Mouse (Mus musculus) liver, adult 2 months (tissue): ENCODE measurements around the gene Fryl. TPM values are rescaled to one million over a fixed set of nuclear protein-coding genes. Genes with fewer than 3 reads are reported as not detected.

Experiments used
- DNase-seq: peaks from one replicate; pipeline ENCODE4 v3.0.0-alpha.2; 2011; ENCODE audit warnings: low read depth, low spot score; ENCODE audit errors: extremely low read depth
- H3K27ac ChIP-seq: fragments of 200-500 bp; replicated peaks from 2 replicates; pipeline ENCODE4 v1.5.1; 2012; ENCODE audit warnings: low read depth, mild to moderate bottlenecking, control low read depth, inconsistent platforms, low read length; ENCODE audit not compliant: insufficient read depth
- H3K27me3 ChIP-seq: fragments of 200-500 bp; 2 replicates; pipeline ENCODE4 v1.6.1; 2012; ENCODE audit warnings: mild to moderate bottlenecking, moderate library complexity, low read length, inconsistent platforms; ENCODE audit not compliant: control insufficient read depth, insufficient read depth
- H3K36me3 ChIP-seq: fragments of 200-500 bp; 2 replicates; pipeline ENCODE4 v1.6.1; 2012; ENCODE audit warnings: low read length, inconsistent platforms; ENCODE audit not compliant: control insufficient read depth, insufficient read depth
- H3K4me1 ChIP-seq: fragments of 200-500 bp; 2 replicates; pipeline ENCODE4 v1.6.1; 2011; ENCODE audit warnings: low read length; ENCODE audit not compliant: control insufficient read depth, insufficient read depth
- H3K4me3 ChIP-seq: fragments of 200-500 bp; 2 replicates; pipeline ENCODE4 v1.5.1; 2011; ENCODE audit warnings: low read depth, mild to moderate bottlenecking, control low read depth, low read length, moderate library complexity; ENCODE audit not compliant: insufficient read depth
- H3K79me2 ChIP-seq: fragments of 200-500 bp; 2 replicates; pipeline ENCODE4 v1.6.1; 2012; ENCODE audit warnings: inconsistent platforms, mild to moderate bottlenecking, low read length, moderate library complexity; ENCODE audit not compliant: control insufficient read depth, insufficient read depth
- H3K9ac ChIP-seq: fragments of 200-500 bp; 2 replicates; pipeline ENCODE4 v1.6.1; 2012; ENCODE audit warnings: low read depth, mild to moderate bottlenecking, control low read depth, inconsistent platforms, low read length
- CTCF ChIP-seq: fragments of 200-500 bp; IDR thresholded peaks from 2 replicates; pipeline ENCODE4 v1.5.1; 2011; ENCODE audit warnings: low read depth, low read length, control low read depth
- POLR2A ChIP-seq: fragments of 200-500 bp; IDR thresholded peaks from 2 replicates; pipeline ENCODE4 v1.6.1; 2011; ENCODE audit warnings: low read length, control low read depth; ENCODE audit not compliant: insufficient read depth; ENCODE audit errors: extremely low read depth
- WGBS: fragments of 180-500 bp; shearing (Covaris S2); methylation state at CpG from one replicate; pipeline ENCODE4 v1.1.7; 2018; 5-methylcytosine and 5-hydroxymethylcytosine counted together
- polyA plus RNA-seq: library from polyadenylated mRNA; depleted of rRNA; stranded (reverse); fragments of >200 nt; gene quantifications from 2 replicates; pipeline ENCODE4 v1.2.3, GENCODE M21; 2012; rRNA removed
- total RNA-seq: library from RNA; depleted of rRNA; stranded (reverse); fragments of >200 nt; gene quantifications from 2 replicates; pipeline ENCODE4 v1.2.3, GENCODE M21; 2014; rRNA removed

Fryl gene
- 18.7 and 23.4 TPM in 2 replicates for total RNA-seq
- polyA plus RNA-seq = 9.5 and 10.1 TPM in 2 replicates

- no peak for TF ChIP-seq CTCF
- no peak for TF ChIP-seq POLR2A
- Histone ChIP-seq H3K79me2 (peaks cover 7% of the 10 kb centered on the region; the same call in 1 of the 2 replicates), H3K36me3 (no peaks in the 10 kb centered on the region), H3K9ac (peak within 1 kb of the TSS; percentile 98), H3K27ac (peak within 1 kb of the TSS; percentile 62), H3K4me3 (peak within 1 kb of the TSS; percentile 84), H3K27me3 (no peaks in the 10 kb centered on the region), H3K4me1 (0 out of 2 replicates have a peak, but pooled peaks cover 5% of the 10 kb centered on the region)
- WGBS = under 1% methylated on average over 42 of the region's 44 CpGs
- DNase-seq = peak; percentile 96
Observed at GRCm38 (mm10) chr5:73256352-73257065, at the start of gene Fryl. Fryl (minus strand) TSS chr5:73256619.

GRCm38 (mm10) chr5:73304507-73304906 lies 48.1 kb upstream of the Fryl start:
- no peak for DNase-seq
- Histone ChIP-seq H3K36me3 (peaks cover 72% of the 10 kb centered on the region), H3K9ac (no peak overlapping the region), H3K27ac (no peak overlapping the region), H3K4me1 (no peaks in the 10 kb centered on the region), H3K4me3 (no peak overlapping the region), H3K27me3 (no peaks in the 10 kb centered on the region), H3K79me2 (no peaks in the 10 kb centered on the region; the same call in 1 of the 2 replicates)
- WGBS = 90% methylated on average over 12 of the region's 12 CpGs
- TF ChIP-seq CTCF (no peak), POLR2A (no peak)

- Histone ChIP-seq H3K27me3 (no peaks in the 10 kb centered on the region), H3K9ac (no peak overlapping the region), H3K36me3 (peaks cover 57% of the 10 kb centered on the region), H3K4me1 (no peaks in the 10 kb centered on the region; the same call in 1 of the 2 replicates), H3K27ac (no peak overlapping the region), H3K79me2 (no peaks in the 10 kb centered on the region; the same call in 1 of the 2 replicates), H3K4me3 (no peak overlapping the region)
- 86% methylated on average over 7 of the region's 7 CpGs for WGBS
- TF ChIP-seq CTCF = no peak
- TF ChIP-seq POLR2A = no peak
- no peak for DNase-seq
Observed at GRCm38 (mm10) chr5:73301601-73302307, 45.3 kb upstream of the Fryl start.

- 88% methylated on average over 4 of the region's 4 CpGs for WGBS
- Histone ChIP-seq H3K27me3 (no peaks in the 10 kb centered on the region), H3K9ac (no peak overlapping the region), H3K36me3 (peaks cover 21% of the 10 kb centered on the region), H3K27ac (no peak overlapping the region), H3K4me3 (no peak overlapping the region), H3K4me1 (peaks cover 3% of the 10 kb centered on the region; the same call in 1 of the 2 replicates), H3K79me2 (peaks cover 8% of the 10 kb centered on the region; the same call in 1 of the 2 replicates)
- TF ChIP-seq CTCF (no peak), POLR2A (no peak)
- no peak for DNase-seq
Observed at GRCm38 (mm10) chr5:73295916-73296315, 39.5 kb upstream of the Fryl start.

- peaks cover 14% of the 10 kb centered on the region for H3K36me3 ChIP-seq
- 95% methylated on average over 7 of the region's 7 CpGs for WGBS
- no peak overlapping the region for H3K4me3 ChIP-seq
- H3K27ac ChIP-seq = no peak overlapping the region
- DNase-seq = no peak
- H3K79me2 ChIP-seq = peaks cover 8% of the 10 kb centered on the region; the same call in 1 of the 2 replicates
- peaks cover 3% of the 10 kb centered on the region; the same call in 1 of the 2 replicates for H3K4me1 ChIP-seq
- no peaks in the 10 kb centered on the region for H3K27me3 ChIP-seq
- no peak for TF ChIP-seq CTCF
- no peak for TF ChIP-seq POLR2A
- H3K9ac ChIP-seq = no peak overlapping the region
Observed at GRCm38 (mm10) chr5:73295016-73295415, 38.6 kb upstream of the Fryl start.

- TF ChIP-seq POLR2A (no peak), CTCF (no peak)
- Histone ChIP-seq H3K4me1 (peaks cover 3% of the 10 kb centered on the region; the same call in 1 of the 2 replicates), H3K4me3 (peak overlapping the region; percentile 98), H3K36me3 (peaks cover 6% of the 10 kb centered on the region), H3K27me3 (no peaks in the 10 kb centered on the region), H3K79me2 (peaks cover 8% of the 10 kb centered on the region; the same call in 1 of the 2 replicates), H3K27ac (no peak overlapping the region), H3K9ac (peak overlapping the region; percentile 46; the same call in 1 of the 2 replicates)
- WGBS = 2% methylated on average over 8 of the region's 8 CpGs
- DNase-seq = peak; percentile 34
Observed at GRCm38 (mm10) chr5:73293458-73293827, 37.0 kb upstream of the Fryl start.
